Mouse (Mus musculus) stomach, embryonic 15.5 days (tissue): ENCODE measurements around the gene Plgrkt. TPM values are rescaled to one million over a fixed set of nuclear protein-coding genes. Genes with fewer than 3 reads are reported as not detected.
A peak's percentile ranks its signal among the peaks of the same experiment; 100 is the strongest.
"Not testable (repeated sequence)": the region's sequence is repeated elsewhere in the genome, so short reads cannot be mapped to it uniquely, and the experiment has no call there.

ENCODE experiments used
- ATAC-seq: fragments of 200-750 bp; cut with Nextera tagmentation; 2 replicates; pipeline ENCODE4 v1.8.0; 2017; ENCODE audit warnings: low read depth, moderate number of reproducible peaks, moderate TSS enrichment; ENCODE audit not compliant: insufficient read depth, low FRiP score
- H3K27ac ChIP-seq: fragments of 300-500 bp; sonication (generic); 2 replicates; pipeline ENCODE4 v1.5.1; 2015; ENCODE audit warnings: mild to moderate bottlenecking, inconsistent platforms
- H3K27me3 ChIP-seq: fragments of 300-500 bp; sonication (generic); replicated peaks from 2 replicates; pipeline ENCODE4 v1.6.1; 2015; ENCODE audit warnings: inconsistent platforms
- H3K36me3 ChIP-seq: fragments of 300-500 bp; sonication (generic); 2 replicates; pipeline ENCODE4 v1.6.1; 2015; ENCODE audit warnings: inconsistent platforms
- H3K4me1 ChIP-seq: fragments of 300-500 bp; sonication (generic); 2 replicates; pipeline ENCODE4 v1.6.1; 2015; ENCODE audit warnings: inconsistent platforms
- H3K4me2 ChIP-seq: fragments of 300-500 bp; sonication (generic); 2 replicates; pipeline ENCODE4 v1.6.1; 2015; ENCODE audit warnings: mild to moderate bottlenecking, inconsistent platforms
- H3K4me3 ChIP-seq: fragments of 300-500 bp; sonication (generic); replicated peaks from 2 replicates; pipeline ENCODE4 v1.5.1; 2015; ENCODE audit warnings: inconsistent platforms
- H3K9ac ChIP-seq: fragments of 300-500 bp; sonication (generic); 2 replicates; pipeline ENCODE4 v1.6.1; 2015; ENCODE audit warnings: inconsistent platforms
- H3K9me3 ChIP-seq: fragments of 300-500 bp; sonication (generic); 2 replicates; pipeline ENCODE4 v1.6.1; 2016; ENCODE audit warnings: inconsistent platforms
- WGBS: fragments of 180-500 bp; shearing (Covaris S2); methylation state at CpG from one replicate; pipeline ENCODE4 v1.1.7; 2015; 5-methylcytosine and 5-hydroxymethylcytosine counted together
- polyA plus RNA-seq: library from polyadenylated mRNA; unstranded; fragments of >200 nt; fragmentation: Nextera tagmentation; extraction: Ambion mirVana; gene quantifications from 2 replicates; pipeline ENCODE4 v1.2.1, GENCODE M21; 2015

The Plgrkt gene
- polyA plus RNA-seq, result 81.9 and 94.6 TPM in 2 replicates

DNA sequence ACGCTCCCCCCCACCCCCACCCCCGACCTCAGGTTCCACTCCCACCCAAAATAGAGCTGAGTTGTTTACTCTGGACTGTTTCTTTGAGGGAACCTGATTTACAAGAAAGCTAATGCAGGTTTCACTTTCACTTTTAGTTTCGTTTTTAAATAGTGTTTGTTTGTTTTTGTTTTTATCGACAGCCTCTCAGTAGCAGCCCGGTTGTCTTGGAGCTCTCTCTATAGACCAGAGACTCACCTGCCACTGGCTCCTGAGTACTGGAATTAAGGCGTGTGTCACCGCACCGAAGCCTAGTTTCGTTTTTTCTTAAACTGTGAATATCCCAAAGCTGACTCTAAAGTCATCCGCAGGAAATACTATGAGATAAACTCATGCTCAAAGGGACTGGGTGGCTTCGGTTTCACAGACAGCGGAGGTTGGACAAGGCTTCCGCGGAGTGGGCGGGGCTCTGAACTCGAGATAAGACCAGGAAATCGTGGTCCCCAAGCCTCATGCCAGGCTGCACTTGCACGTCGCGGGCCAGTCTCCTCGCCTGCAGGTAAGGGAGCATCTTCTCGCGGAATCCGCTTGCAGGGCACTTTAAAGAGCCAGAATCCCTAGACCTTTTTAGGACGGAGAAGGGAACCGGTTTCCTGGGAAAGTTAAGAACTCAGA, at the start of gene Plgrkt, which contains the start of gene Cd274:
Gene Plgrkt, minus strand, starts transcription at position 422 of the 654 bp plus-strand sequence.
Gene Cd274, plus strand, starts transcription at position 487 of the 654 bp plus-strand sequence.
- H3K27ac ChIP-seq, result 0 out of 2 replicates have a peak within 1 kb of the TSS, but pooled peaks have one; percentile 1
- H3K9ac ChIP-seq, result peak within 1 kb of the TSS; percentile 17; the same call in 1 of the 2 replicates
- 2% methylated on average over 26 of the region's 26 CpGs for WGBS
- no peaks in the 10 kb centered on the region for H3K9me3 ChIP-seq
- peak within 1 kb of the TSS; percentile 57 for H3K4me3 ChIP-seq
- ATAC-seq, result peak; percentile 84
- H3K4me2 ChIP-seq, result peak within 1 kb of the TSS; percentile 69
- H3K4me1 ChIP-seq, result peaks cover 5% of the 10 kb centered on the region; the same call in 1 of the 2 replicates
- H3K27me3 ChIP-seq, result no peaks in the 10 kb centered on the region
- no peaks in the 10 kb centered on the region for H3K36me3 ChIP-seq

- H3K4me3 ChIP-seq, result no peak overlapping the region
- H3K27me3 ChIP-seq, result no peaks in the 10 kb centered on the region
- H3K27ac ChIP-seq, result no peak overlapping the region
- H3K9me3 ChIP-seq, result no peaks in the 10 kb centered on the region
- no peak overlapping the region for H3K9ac ChIP-seq
- ATAC-seq, result no peak
- 0 out of 2 replicates have a peak, but pooled peaks cover 4% of the 10 kb centered on the region for H3K4me1 ChIP-seq
- H3K36me3 ChIP-seq, result no peaks in the 10 kb centered on the region
- WGBS, result 56% methylated on average over 3 of the region's 3 CpGs
- H3K4me2 ChIP-seq, result no peak overlapping the region
These were observed 49.3 kb upstream of the Plgrkt start for GRCm38 (mm10) chr19:29416393-29416902.

- not testable (repeated sequence) for H3K27ac ChIP-seq, H3K36me3 ChIP-seq, H3K4me1 ChIP-seq, H3K27me3 ChIP-seq, H3K4me3 ChIP-seq, H3K4me2 ChIP-seq, H3K9ac ChIP-seq, H3K9me3 ChIP-seq, ATAC-seq
These were observed 47.7 kb upstream of the Plgrkt start for GRCm38 (mm10) chr19:29414917-29415316.

DNA sequence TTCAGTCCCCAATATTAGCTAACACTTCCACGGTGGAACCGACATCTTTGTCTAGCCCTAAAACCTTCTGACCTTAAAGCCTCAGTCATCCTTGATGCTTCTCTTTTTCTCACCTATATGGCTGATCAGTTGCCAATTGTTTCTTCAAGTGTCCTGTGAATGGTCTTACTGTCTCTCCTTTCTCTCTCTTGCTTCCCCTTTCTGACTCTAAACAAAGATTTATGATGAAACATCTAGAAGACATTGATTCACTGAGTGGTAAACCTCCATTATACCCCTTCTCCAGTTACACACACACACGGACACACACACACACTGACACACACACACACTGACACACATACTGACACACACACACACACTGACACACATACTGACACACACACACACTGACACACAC, 47.3 kb upstream of the Plgrkt start:
- no peaks in the 10 kb centered on the region for H3K36me3 ChIP-seq
- no peak overlapping the region for H3K4me3 ChIP-seq
- no peaks in the 10 kb centered on the region for H3K9me3 ChIP-seq
- H3K9ac ChIP-seq, result no peak overlapping the region
- ATAC-seq, result no peak
- WGBS, result 85% methylated on average over 3 of the region's 3 CpGs
- H3K27ac ChIP-seq, result no peak overlapping the region
- 0 out of 2 replicates have a peak, but pooled peaks cover 4% of the 10 kb centered on the region for H3K4me1 ChIP-seq
- H3K27me3 ChIP-seq, result no peaks in the 10 kb centered on the region
- H3K4me2 ChIP-seq, result no peak overlapping the region

DNA sequence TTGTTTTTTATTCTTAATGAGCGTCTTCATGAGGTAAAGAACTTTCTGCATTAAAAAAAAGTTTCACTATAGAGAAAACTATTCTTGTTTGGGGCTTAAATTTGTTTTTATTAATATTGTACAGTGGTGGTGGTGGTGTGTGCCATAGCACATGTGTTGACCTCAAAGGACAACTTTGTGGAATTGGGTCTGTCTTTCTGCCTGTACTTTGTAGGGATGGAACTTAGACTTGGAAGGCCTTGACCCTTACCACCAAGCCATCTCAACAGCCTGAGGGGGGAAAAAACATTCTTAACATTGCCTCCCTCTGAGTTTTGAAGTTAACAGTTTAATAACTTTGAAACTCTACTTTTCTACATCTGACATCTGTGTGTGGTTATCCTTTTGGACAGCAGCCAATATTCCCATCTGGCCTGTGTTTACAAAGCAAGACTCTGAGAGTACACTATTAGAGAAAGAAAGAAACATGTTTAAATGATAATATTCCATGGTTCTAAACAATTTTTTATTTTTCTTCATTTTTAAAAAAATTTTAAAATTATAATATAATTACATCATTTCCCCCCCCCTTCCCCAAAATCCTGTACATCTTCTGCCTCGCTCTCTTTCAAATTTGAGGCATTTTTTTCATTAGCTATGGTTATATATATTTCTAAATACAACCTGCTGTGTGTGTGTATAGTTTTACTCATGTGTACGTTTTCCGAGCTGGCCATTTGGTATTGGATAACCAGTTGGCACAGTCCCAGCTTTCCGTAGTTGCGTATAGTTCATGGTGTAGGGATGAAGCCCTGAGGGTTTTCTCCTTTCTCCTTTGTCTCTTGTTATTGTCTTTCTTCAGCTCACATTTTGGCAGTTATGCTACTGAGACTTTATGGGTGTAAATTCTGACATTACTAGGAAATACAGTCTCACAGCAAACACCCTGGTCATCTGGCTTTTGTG, 45.6 kb upstream of the Plgrkt start:
- no peak overlapping the region for H3K4me3 ChIP-seq
- H3K27ac ChIP-seq, result peak overlapping the region; percentile 18; the same call in 1 of the 2 replicates
- no peak for ATAC-seq
- WGBS, result 41% methylated on average over 6 of the region's 6 CpGs
- no peaks in the 10 kb centered on the region for H3K27me3 ChIP-seq
- no peaks in the 10 kb centered on the region for H3K9me3 ChIP-seq
- no peak overlapping the region for H3K4me2 ChIP-seq
- H3K36me3 ChIP-seq, result no peaks in the 10 kb centered on the region
- H3K9ac ChIP-seq, result no peak overlapping the region
- no peaks in the 10 kb centered on the region for H3K4me1 ChIP-seq

GRCm38 (mm10) chr19:29410619-29411018, 43.4 kb upstream of the Plgrkt start, which contains the start of gene Pdcd1lg2:
Pdcd1lg2 (plus strand) TSS chr19:29410919.
- H3K9ac ChIP-seq, result no peak within 1 kb of the TSS
- H3K27me3 ChIP-seq, result no peaks in the 10 kb centered on the region
- H3K4me2 ChIP-seq, result no peak within 1 kb of the TSS
- ATAC-seq, result no peak
- H3K4me1 ChIP-seq, result no peaks in the 10 kb centered on the region
- no peaks in the 10 kb centered on the region for H3K36me3 ChIP-seq
- WGBS, result 83% methylated on average over 4 of the region's 4 CpGs
- no peaks in the 10 kb centered on the region for H3K9me3 ChIP-seq
- H3K4me3 ChIP-seq, result no peak within 1 kb of the TSS
- no peak within 1 kb of the TSS for H3K27ac ChIP-seq

GRCm38 (mm10) chr19:29406042-29407017, 39.1 kb upstream of the Plgrkt start:
- H3K9ac ChIP-seq, result no peak overlapping the region
- H3K27me3 ChIP-seq, result no peaks in the 10 kb centered on the region
- H3K4me3 ChIP-seq, result no peak overlapping the region
- WGBS, result 85% methylated on average over 18 of the region's 18 CpGs
- ATAC-seq, result no peak
- H3K27ac ChIP-seq, result no peak overlapping the region
- no peaks in the 10 kb centered on the region for H3K36me3 ChIP-seq
- H3K9me3 ChIP-seq, result no peaks in the 10 kb centered on the region
- no peak overlapping the region for H3K4me2 ChIP-seq
- no peaks in the 10 kb centered on the region for H3K4me1 ChIP-seq

- H3K36me3 ChIP-seq, result no peaks in the 10 kb centered on the region
- no peak overlapping the region for H3K9ac ChIP-seq
- ATAC-seq, result no peak
- H3K9me3 ChIP-seq, result no peaks in the 10 kb centered on the region
- H3K4me2 ChIP-seq, result no peak overlapping the region
- no peak overlapping the region for H3K27ac ChIP-seq
- 50% methylated on average over 2 of the region's 2 CpGs for WGBS
- no peaks in the 10 kb centered on the region for H3K4me1 ChIP-seq
- no peak overlapping the region for H3K4me3 ChIP-seq
- no peaks in the 10 kb centered on the region for H3K27me3 ChIP-seq
These were observed 38.2 kb upstream of the Plgrkt start for GRCm38 (mm10) chr19:29405388-29405787.

DNA sequence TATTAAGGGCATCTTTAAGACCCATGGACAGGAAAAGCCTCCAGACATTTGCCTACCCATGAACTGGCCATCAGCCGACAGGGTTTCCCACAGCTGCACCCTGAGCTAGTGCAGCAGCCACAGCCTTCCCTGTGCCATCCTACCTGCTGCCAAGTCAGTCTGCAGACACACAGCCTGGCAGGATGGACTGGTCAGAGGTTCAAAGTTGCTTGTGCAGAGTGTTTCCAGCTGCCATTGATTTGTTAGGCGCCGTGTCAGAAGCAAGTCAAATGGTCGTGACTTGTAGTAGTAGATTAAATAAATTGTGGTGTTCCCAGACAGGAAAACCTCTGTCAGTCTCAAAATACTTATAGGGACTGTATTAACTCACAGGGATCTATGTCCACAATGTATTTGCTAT, 36.1 kb upstream of the Plgrkt start:
- H3K4me1 ChIP-seq, result no peaks in the 10 kb centered on the region
- no peak overlapping the region for H3K27ac ChIP-seq
- WGBS, result 70% methylated on average over 4 of the region's 4 CpGs
- H3K27me3 ChIP-seq, result no peaks in the 10 kb centered on the region
- H3K4me2 ChIP-seq, result no peak overlapping the region
- H3K4me3 ChIP-seq, result no peak overlapping the region
- no peak overlapping the region for H3K9ac ChIP-seq
- ATAC-seq, result no peak
- H3K9me3 ChIP-seq, result no peaks in the 10 kb centered on the region
- no peaks in the 10 kb centered on the region for H3K36me3 ChIP-seq

DNA sequence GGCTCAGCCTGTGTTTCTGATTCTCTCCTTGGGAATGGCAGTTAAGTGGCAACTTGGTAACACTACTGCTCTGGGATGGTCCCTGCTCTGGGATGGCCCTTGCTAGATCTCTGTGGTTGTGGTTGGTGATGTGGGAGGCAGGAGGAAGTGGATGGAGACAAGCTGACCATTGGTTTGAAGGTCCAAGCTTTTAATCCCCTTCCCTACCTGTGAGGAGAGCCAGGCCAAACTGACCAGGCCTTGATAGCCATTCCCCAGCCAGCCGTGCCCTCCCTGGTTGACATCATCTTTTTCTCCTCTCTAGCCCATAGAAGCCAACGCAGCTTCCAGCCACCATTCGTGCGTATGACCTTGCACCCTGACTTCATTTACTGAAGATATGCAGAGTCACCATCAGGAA, 35.4 kb upstream of the Plgrkt start:
- no peaks in the 10 kb centered on the region for H3K36me3 ChIP-seq
- H3K4me1 ChIP-seq, result no peaks in the 10 kb centered on the region
- no peaks in the 10 kb centered on the region for H3K27me3 ChIP-seq
- WGBS, result 85% methylated on average over 4 of the region's 4 CpGs
- no peak for ATAC-seq
- no peaks in the 10 kb centered on the region for H3K9me3 ChIP-seq
- H3K27ac ChIP-seq, result no peak overlapping the region
- H3K4me3 ChIP-seq, result no peak overlapping the region
- H3K4me2 ChIP-seq, result no peak overlapping the region
- no peak overlapping the region for H3K9ac ChIP-seq

- H3K9ac ChIP-seq, result no peak overlapping the region
- WGBS, result 65% methylated on average over 3 of the region's 3 CpGs
- H3K27ac ChIP-seq, result no peak overlapping the region
- H3K4me1 ChIP-seq, result no peaks in the 10 kb centered on the region
- no peak for ATAC-seq
- no peak overlapping the region for H3K4me2 ChIP-seq
- no peaks in the 10 kb centered on the region for H3K27me3 ChIP-seq
- H3K9me3 ChIP-seq, result no peaks in the 10 kb centered on the region
- H3K4me3 ChIP-seq, result no peak overlapping the region
- H3K36me3 ChIP-seq, result no peaks in the 10 kb centered on the region
These were observed 33.3 kb upstream of the Plgrkt start for GRCm38 (mm10) chr19:29400466-29400865.
